Mouse (Mus musculus): ENCODE measurements around the gene Mapk6. TPM values are rescaled to one million over a fixed set of nuclear protein-coding genes. Genes with fewer than 3 reads are reported as not detected.
"Not testable (repeated sequence)": the region's sequence is repeated elsewhere in the genome, so short reads cannot be mapped to it uniquely, and the experiment has no call there.

Mapk6 gene
- total RNA-seq, 2 experiments from 2014 or later = 26.0 to 26.2 TPM

- DNase-seq = no peak
These were observed 26.0 kb downstream of the Mapk6 start for GRCm38 (mm10) chr9:75383785-75384184.

DNA sequence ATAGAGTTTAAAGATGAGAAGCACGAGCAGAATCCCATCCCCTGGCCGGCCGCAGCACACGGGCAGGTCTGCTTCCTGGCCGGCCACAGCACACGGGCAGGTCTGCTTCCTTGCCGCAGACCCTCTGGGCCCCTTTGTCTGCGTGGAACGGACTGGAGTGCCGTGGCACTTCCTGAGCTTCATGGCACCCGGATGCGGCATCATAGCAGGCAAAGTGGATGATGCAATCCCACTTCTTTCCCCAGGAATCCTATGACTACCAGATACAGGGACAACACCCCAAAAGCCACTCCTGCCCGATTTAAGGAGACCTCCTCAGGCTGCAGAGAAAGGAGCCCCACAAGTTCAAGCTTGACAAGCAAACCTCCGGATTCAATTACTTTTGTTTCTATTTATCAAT is 27.0 kb downstream of the Mapk6 start:
- no peak for DNase-seq

GRCm38 (mm10) chr9:75378774-75379173 is 31.0 kb downstream of the Mapk6 start:
- DNase-seq = no peak

DNA sequence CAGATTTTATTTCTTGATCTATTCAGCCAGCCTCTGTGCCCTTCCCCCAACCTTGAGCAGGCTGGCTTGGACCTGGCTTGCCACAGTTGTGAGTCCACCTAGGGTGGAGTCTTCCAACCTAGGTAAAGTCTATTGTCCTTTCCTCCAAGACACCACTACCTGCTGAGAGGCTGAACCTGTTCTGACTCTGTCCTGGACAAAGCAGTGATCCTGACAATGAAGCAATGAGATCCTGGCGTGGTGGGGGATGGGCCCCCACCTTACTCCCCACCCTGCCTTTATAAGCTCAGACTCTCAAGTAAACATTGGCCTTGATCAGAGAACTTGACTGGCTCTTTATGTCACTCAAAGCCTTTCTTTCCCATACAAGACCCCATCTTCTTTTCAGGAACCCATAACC is 33.4 kb downstream of the Mapk6 start:
- no peak for DNase-seq

DNA sequence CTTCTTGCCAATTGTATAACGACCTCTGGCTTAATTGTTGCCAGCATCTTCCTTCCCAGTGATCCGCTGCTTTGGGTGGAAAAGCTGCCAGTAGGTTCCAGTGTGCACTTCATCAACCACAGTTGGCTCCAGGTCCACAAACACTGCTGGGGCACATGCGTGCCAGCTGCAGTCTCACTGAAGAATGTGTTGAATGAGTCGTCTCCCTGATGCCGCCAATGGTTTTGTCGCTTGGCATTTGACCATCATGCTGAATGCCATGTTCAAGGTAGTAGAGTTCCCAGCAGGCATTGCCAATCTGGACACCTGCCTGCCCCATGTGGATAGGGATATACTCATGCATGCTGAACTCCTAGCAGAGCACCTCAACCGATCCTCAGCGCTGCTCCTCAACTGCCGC is 34.2 kb downstream of the Mapk6 start:
- DNase-seq = no peak

- DNase-seq = no peak
These were observed 41.0 kb downstream of the Mapk6 start for GRCm38 (mm10) chr9:75368779-75369178.

DNA sequence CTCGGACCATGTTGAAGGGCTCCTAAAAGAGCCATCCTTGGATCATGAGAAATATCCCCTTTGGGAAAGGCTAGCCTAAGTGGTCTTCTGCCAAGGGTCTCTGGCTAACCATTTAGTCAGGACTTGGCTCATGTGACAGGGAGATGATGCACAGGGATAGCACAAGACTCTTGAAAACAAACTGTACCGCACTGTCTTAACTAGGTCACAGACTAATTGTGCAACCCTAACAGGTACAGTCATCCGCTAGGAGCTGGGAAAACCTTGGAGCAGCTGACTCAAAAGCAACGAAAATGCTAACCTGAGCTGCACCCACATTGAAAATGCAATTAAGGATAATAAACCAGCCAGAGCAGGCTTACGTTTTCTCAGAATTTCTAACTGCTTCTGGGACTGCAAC is 43.6 kb downstream of the Mapk6 start:
- DNase-seq = no peak

- no peak for DNase-seq
These were observed 44.6 kb downstream of the Mapk6 start for GRCm38 (mm10) chr9:75365195-75365594.

DNA sequence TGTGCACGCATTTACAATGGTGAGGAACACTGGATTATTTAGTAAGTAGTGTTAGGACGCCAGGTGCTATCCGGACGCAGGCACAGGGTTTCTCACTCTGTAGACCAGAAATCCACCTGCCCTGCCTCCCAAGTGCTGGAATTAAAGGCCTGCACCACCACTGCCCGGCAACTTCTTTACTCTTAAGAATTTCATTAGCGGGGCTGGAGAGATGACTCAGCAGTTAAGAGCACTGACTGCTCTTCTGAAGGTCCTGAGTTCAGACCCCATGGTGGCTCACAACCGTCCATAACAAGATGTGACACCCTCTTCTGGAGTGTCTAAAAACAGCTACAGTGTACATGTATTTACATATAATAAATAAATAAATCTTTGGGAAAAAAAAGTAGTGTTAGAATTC is 46.1 kb downstream of the Mapk6 start:
- not testable (repeated sequence) for DNase-seq

- DNase-seq = peak; percentile 25 to 64
These were observed 46.8 kb downstream of the Mapk6 start for GRCm38 (mm10) chr9:75363001-75363400.

DNA sequence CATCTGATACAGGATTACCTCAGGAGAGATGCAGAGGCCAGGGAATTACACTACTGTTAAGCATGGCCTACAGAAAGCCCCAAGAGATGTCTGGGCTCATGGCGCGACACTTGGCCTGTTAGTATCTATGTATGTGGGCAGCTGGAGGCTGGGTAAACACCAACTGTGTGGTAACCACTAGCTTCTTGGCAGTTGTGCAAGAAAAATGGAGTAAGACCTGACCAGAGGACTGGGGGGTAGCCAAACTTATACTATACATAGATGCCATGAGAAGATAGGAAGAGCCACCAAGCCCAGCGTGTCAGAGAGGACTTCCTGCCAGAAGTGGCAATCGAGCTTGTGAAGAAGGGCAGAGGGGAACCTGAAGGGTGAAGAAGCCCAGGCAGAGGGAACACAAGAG is 47.6 kb downstream of the Mapk6 start:
- no peak for DNase-seq

DNA sequence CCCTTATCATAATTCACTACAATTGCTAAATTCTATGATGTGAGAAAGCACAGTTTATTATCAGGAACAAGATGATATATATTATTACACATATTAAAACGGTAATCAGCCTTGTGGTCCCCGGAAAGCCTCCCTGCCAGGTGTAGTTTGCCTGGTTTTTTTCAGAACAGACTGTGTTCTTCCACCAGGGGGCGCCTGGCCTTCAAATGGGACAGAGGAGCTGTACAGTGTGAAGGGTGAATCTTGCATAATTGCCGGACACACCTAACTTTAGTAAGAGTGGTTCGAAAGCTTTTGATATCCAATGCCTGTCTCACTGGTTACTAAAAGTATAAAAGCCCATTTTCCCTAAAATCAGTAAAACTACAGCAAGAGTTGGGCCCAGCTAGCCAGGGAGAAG is 48.1 kb downstream of the Mapk6 start:
- peak; percentile 76 to 95 for DNase-seq

DNA sequence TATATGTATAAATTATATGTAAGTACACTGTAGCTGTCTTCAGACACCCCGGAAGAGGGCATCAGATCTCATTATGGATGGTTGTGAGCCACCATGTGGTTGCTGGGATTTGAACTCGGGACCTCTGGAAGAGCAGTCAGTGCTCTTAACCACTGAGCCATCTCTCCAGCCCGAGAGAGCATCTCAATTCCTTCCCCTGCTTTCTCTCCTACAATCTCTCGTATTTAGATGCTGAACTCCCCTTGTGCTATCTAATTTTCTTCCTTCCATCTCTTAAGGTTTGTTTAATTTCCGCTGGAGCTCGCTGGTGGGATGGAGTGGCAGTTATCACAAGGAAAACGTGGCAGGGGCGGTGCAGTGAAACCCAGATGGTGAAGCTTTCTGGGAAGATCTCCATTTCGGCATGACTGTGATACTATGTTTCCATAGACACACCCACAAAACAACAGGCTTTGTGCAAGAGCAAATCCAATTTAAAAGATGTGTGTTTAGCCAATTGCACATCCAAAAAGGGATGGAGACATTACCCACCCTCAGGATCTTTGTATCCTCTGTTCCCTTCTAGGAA is 52.6 kb downstream of the Mapk6 start:
- DNase-seq = no peak

GRCm38 (mm10) chr9:75355783-75356182 is 54.0 kb downstream of the Mapk6 start:
- DNase-seq = no peak

GRCm38 (mm10) chr9:75353094-75353493 is 56.7 kb downstream of the Mapk6 start:
- no peak for DNase-seq

DNA sequence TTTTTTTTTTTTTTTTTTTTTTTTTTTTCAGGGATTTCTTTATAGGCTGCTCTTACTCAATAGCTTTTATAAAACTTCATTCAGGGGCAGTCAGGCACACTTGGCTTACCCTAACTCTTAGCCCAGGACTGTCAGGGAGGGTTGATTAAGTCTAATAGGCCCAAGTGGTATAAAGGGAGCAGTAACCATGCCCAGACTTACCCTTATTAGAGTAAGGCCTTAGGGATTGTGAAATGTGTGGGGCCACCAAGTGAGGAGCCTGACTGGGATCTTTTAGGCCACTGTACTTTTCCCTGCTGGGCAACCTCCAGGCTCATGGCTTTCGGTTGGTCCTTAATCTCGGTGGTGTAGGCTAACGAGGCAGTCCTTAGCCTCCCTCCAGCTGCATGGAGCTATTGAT is 61.2 kb downstream of the Mapk6 start:
- DNase-seq = peak in 1 of 2 experiments; percentile 7

DNA sequence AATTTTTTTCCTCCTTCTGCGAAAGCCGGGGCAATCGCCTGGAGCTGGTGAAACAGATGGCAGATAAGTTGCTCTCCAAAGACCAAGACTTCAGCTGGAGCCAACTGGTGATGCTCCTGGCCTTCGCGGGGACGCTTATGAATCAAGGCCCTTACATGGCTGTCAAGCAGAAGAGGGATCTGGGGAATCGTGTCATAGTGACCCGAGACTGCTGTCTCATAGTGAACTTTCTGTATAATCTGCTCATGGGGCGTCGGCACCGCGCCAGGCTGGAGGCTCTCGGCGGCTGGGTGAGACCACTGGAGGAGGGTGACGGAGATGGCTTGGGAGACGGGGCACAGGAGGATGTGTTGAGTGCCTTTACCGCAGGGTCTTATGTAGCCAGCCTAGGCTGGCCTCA is 61.7 kb downstream of the Mapk6 start:
- peak in 1 of 2 experiments; percentile 5 for DNase-seq

- no peak for DNase-seq
These were observed 62.3 kb downstream of the Mapk6 start, which contains the start of gene Bcl2l10 for GRCm38 (mm10) chr9:75347458-75347857. Bcl2l10 (plus strand) TSS chr9:75347758.

DNA sequence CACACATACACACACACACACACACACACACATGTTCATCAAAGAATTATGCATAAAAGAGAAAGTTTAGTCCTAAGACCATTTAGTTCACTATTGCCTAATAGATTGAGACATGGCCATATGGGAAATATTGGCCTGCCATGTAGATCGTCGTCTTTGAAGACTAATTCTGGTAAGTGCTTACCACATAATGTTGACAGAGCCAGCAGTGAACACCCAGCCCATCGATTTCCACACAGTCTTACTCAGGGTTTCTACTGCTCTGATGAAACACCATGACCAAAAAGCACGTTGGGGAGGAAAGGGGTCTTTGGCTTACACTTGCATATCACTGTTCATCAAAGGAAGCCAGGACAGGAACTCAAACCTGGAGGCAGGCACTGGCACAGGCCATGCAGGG is 67.4 kb downstream of the Mapk6 start:
- DNase-seq = no peak

- DNase-seq = no peak
These were observed 71.8 kb downstream of the Mapk6 start for GRCm38 (mm10) chr9:75338016-75338415.

GRCm38 (mm10) chr9:75334440-75334839 is 75.4 kb downstream of the Mapk6 start:
- DNase-seq = no peak

- DNase-seq = no peak
These were observed 79.0 kb downstream of the Mapk6 start for GRCm38 (mm10) chr9:75330821-75331220.

- DNase-seq = no peak
These were observed 81.8 kb downstream of the Mapk6 start for GRCm38 (mm10) chr9:75328047-75328446.

- no peak for DNase-seq
These were observed 87.5 kb downstream of the Mapk6 start for GRCm38 (mm10) chr9:75322099-75322885.

Measured in heart, adult 18-20 months (tissue).